Mouse (Mus musculus): ENCODE data around the gene Gpr15. TPM values are rescaled to one million over a fixed set of nuclear protein-coding genes. Genes with fewer than 3 reads are reported as not detected.

The Gpr15 gene
- polyA plus RNA-seq, 1 experiment from 2014 or later: not detected

DNA sequence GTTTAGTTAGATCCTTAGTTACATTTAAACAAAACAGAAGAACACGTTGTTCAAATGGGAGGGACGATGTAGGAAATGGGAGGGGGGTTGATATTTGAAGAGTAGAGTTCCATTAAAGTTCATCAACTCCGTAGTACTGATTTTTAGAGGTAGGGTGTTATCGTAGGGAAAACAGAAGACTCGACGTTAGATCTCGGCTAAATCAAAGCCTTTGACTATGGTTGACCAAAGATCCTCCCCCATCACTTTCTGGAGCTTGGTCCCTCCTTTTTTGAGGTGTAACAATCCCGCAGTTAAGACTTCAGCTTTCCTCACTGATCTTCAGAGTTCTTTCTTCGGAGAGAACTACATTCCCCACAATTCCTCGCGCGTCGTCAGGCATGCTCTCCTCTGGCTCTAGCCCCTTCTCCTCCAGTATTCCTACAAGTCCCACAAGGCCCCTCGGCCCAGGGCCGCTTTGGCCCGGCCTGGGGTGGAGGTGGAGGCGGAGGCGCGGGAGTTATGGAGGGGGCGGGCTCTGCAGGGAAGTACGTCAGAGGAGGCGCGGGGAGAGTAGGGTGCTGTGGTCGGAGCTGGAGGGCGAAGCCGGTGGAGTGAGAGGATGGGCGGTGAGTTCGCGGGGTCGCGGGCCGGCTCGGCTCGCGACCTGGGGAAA lies 8.7 kb upstream of the Gpr15 start, which contains the start of gene Cldnd1:
TSS of gene Cldnd1 (plus strand) at position 434 of the 655 bp plus-strand sequence.
- peaks cover 3% of the 10 kb centered on the region; the same call in 1 of the 2 replicates for H3K4me1 ChIP-seq (ENCODE audit: control insufficient read depth, insufficient read depth, low read length)
- peak within 1 kb of the TSS; percentile 58 for H3K4me2 ChIP-seq (replicated peaks; ENCODE audit: low read depth, low read length)
- H3K36me3 ChIP-seq (ENCODE audit: control insufficient read depth, insufficient read depth, low read length): peaks cover 15% of the 10 kb centered on the region; the same call in 1 of the 2 replicates
- H3K4me3 ChIP-seq (ENCODE audit: low read depth, low read length): peak within 1 kb of the TSS; percentile 78
- peak within 1 kb of the TSS; percentile 68 for H3K9ac ChIP-seq (replicated peaks; ENCODE audit: low read depth, low read length)
- peak within 1 kb of the TSS; percentile 75 for H3K27ac ChIP-seq (ENCODE audit: low read length)
- H3K27me3 ChIP-seq (ENCODE audit: control insufficient read depth, insufficient read depth, low read length): no peaks in the 10 kb centered on the region
- ATAC-seq (ENCODE audit: insufficient number of reproducible peaks, insufficient read depth, low FRiP score, low read depth): peak; percentile 100
- no peaks in the 10 kb centered on the region for H3K9me3 ChIP-seq (ENCODE audit: control insufficient read depth, low read depth, low read length)
- WGBS: 1% methylated on average over 28 of the region's 35 CpGs

DNA sequence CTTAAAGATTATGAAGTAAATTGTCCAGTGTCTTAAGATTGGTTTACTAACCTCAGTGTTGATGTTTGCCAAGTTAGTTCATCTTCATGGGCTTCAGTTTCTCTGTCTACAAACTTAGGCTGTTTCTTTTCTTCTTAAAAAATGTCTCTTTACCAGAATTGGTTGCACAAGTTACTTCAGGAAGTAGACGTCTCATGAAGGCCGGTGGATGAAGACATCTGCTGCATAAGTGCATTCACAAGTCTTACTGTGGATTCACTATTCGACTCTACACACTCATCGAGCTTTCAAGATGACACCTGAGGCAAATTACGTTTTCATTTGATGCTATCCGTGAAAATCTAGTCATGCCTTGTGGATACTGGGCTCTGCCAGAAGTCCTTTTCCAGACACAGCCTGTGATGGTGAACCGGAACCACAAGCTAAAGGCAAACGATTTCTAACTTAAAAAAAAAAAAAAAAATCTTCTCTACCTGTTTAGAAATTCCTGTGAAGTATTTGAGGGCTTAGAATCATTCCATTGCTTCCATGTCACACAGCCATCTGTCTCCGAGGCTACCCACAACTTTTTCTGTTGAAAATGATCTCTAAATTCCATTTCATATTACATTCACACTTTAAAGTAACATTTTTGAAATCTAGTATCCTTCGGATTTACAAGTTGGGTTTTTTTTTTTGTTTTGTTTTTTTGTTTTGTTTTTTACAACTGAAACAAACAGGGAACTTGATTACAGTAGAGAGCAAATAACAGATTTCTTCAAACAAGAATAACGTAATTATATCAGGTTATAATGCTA lies 8.0 kb upstream of the Gpr15 start:
- Histone ChIP-seq H3K27ac (ENCODE audit: low read length) (no peak overlapping the region), H3K27me3 (ENCODE audit: control insufficient read depth, insufficient read depth, low read length) (no peaks in the 10 kb centered on the region), H3K9ac (replicated peaks; ENCODE audit: low read depth, low read length) (no peak overlapping the region), H3K9me3 (ENCODE audit: control insufficient read depth, low read depth, low read length) (no peaks in the 10 kb centered on the region), H3K4me3 (ENCODE audit: low read depth, low read length) (peak overlapping the region; percentile 78), H3K36me3 (ENCODE audit: control insufficient read depth, insufficient read depth, low read length) (peaks cover 11% of the 10 kb centered on the region; the same call in 1 of the 2 replicates), H3K4me1 (ENCODE audit: control insufficient read depth, insufficient read depth, low read length) (peaks cover 3% of the 10 kb centered on the region; the same call in 1 of the 2 replicates), H3K4me2 (replicated peaks; ENCODE audit: low read depth, low read length) (peak overlapping the region; percentile 44)
- ATAC-seq (ENCODE audit: insufficient number of reproducible peaks, insufficient read depth, low FRiP score, low read depth): no peak
- WGBS: 77% methylated on average over 11 of the region's 11 CpGs

DNA sequence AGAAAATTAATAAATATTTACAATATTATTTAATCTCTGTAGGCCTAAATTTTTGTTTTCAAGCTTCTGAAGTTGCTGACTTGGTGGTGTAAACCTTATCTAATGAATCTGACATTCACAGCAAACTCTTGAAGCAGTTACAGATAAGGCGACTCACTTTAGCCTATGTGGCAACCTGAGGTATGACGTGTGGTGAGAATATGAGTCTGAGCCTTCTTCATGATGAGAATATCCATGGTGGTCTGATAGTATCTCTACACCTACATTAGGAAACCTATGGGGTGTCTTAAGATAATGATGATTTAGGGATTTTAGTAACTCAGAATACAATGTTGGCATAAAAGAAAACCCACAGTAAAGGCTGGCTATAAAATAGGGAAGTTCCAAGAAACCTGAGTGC lies 3.4 kb upstream of the Gpr15 start:
- WGBS: 81% methylated on average over 2 of the region's 2 CpGs
- H3K27ac ChIP-seq (ENCODE audit: low read length): no peak overlapping the region
- no peaks in the 10 kb centered on the region for H3K27me3 ChIP-seq (ENCODE audit: control insufficient read depth, insufficient read depth, low read length)
- no peak overlapping the region for H3K4me2 ChIP-seq (replicated peaks; ENCODE audit: low read depth, low read length)
- no peak overlapping the region for H3K9ac ChIP-seq (replicated peaks; ENCODE audit: low read depth, low read length)
- ATAC-seq (ENCODE audit: insufficient number of reproducible peaks, insufficient read depth, low FRiP score, low read depth): no peak
- H3K4me3 ChIP-seq (ENCODE audit: low read depth, low read length): no peak overlapping the region
- no peaks in the 10 kb centered on the region for H3K4me1 ChIP-seq (ENCODE audit: control insufficient read depth, insufficient read depth, low read length)
- H3K9me3 ChIP-seq (ENCODE audit: control insufficient read depth, low read depth, low read length): no peaks in the 10 kb centered on the region
- no peaks in the 10 kb centered on the region for H3K36me3 ChIP-seq (ENCODE audit: control insufficient read depth, insufficient read depth, low read length)

DNA sequence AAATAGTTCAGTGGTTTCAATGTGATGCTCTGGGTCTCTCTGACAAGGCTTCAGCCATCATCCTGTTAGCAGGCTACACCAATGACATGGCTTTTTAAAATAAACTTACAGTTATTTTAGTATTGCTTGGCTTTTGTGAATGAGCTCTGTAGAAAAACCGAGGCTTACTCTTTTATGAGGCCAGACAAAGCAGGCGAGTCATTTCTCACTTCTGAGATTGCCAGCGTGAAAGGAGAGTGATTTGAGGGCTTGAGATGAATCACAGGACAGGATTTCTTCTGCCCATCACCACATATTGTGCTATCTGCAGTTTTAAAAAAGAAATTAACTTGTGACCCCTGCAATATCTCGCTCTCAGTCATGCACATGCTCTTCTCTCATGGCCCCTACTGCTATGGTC lies 3.9 kb downstream of the Gpr15 start:
- Histone ChIP-seq H3K27me3 (ENCODE audit: control insufficient read depth, insufficient read depth, low read length) (no peaks in the 10 kb centered on the region), H3K4me2 (replicated peaks; ENCODE audit: low read depth, low read length) (no peak overlapping the region), H3K9ac (replicated peaks; ENCODE audit: low read depth, low read length) (no peak overlapping the region), H3K4me1 (ENCODE audit: control insufficient read depth, insufficient read depth, low read length) (no peaks in the 10 kb centered on the region), H3K27ac (ENCODE audit: low read length) (no peak overlapping the region), H3K9me3 (ENCODE audit: control insufficient read depth, low read depth, low read length) (no peaks in the 10 kb centered on the region), H3K36me3 (ENCODE audit: control insufficient read depth, insufficient read depth, low read length) (no peaks in the 10 kb centered on the region), H3K4me3 (ENCODE audit: low read depth, low read length) (no peak overlapping the region)
- ATAC-seq (ENCODE audit: insufficient number of reproducible peaks, insufficient read depth, low FRiP score, low read depth): no peak
- 59% methylated on average over 4 of the region's 4 CpGs for WGBS

DNA sequence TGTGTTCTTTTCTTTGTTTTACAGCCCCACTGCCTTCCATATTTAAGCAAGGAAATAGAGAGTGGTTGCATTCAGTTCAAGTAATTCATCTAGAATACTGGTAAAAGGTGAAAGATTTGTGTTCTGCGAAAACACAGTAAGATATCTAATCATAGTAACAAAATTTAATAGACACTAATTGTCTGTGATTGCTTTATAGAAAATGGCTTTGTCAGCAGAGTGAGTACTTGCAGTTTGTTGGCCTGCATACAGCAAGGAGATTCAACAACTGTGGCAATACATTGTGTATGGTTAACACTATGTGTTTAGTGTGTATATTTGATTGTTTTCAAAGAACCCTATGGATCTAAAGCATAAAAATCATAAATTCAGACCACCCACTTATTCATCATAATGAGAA lies 5.7 kb downstream of the Gpr15 start:
- Histone ChIP-seq H3K4me1 (ENCODE audit: control insufficient read depth, insufficient read depth, low read length) (no peaks in the 10 kb centered on the region), H3K4me3 (ENCODE audit: low read depth, low read length) (no peak overlapping the region), H3K27me3 (ENCODE audit: control insufficient read depth, insufficient read depth, low read length) (no peaks in the 10 kb centered on the region), H3K27ac (ENCODE audit: low read length) (no peak overlapping the region), H3K36me3 (ENCODE audit: control insufficient read depth, insufficient read depth, low read length) (no peaks in the 10 kb centered on the region), H3K4me2 (replicated peaks; ENCODE audit: low read depth, low read length) (no peak overlapping the region), H3K9ac (replicated peaks; ENCODE audit: low read depth, low read length) (no peak overlapping the region), H3K9me3 (ENCODE audit: control insufficient read depth, low read depth, low read length) (no peaks in the 10 kb centered on the region)
- 85% methylated on average over 1 of the region's 1 CpGs for WGBS
- no peak for ATAC-seq (ENCODE audit: insufficient number of reproducible peaks, insufficient read depth, low FRiP score, low read depth)

DNA sequence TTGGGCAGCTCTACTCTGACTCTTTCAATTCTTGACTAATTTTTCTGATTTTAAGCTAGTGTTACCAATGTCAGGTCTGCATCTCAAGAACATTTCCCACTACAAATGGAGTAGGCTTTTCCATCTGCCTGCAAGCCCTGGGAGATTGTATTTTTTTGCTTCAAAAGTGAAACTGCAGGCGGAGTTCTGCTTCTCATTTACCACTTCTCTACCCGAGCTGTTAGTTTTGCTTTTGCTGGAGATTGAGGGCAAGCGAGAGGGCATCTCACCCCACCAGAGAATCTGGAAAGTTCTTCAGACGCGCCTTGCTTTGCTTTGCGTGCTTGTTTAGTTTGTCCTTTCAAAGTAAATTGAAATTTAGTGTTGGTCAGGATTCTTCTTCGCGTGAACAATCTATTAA lies 6.6 kb downstream of the Gpr15 start:
- Histone ChIP-seq H3K4me3 (ENCODE audit: low read depth, low read length) (no peak overlapping the region), H3K4me2 (replicated peaks; ENCODE audit: low read depth, low read length) (no peak overlapping the region), H3K9ac (replicated peaks; ENCODE audit: low read depth, low read length) (no peak overlapping the region), H3K4me1 (ENCODE audit: control insufficient read depth, insufficient read depth, low read length) (no peaks in the 10 kb centered on the region), H3K27ac (ENCODE audit: low read length) (no peak overlapping the region), H3K9me3 (ENCODE audit: control insufficient read depth, low read depth, low read length) (no peaks in the 10 kb centered on the region), H3K27me3 (ENCODE audit: control insufficient read depth, insufficient read depth, low read length) (no peaks in the 10 kb centered on the region), H3K36me3 (ENCODE audit: control insufficient read depth, insufficient read depth, low read length) (no peaks in the 10 kb centered on the region)
- ATAC-seq (ENCODE audit: insufficient number of reproducible peaks, insufficient read depth, low FRiP score, low read depth): no peak
- 74% methylated on average over 8 of the region's 8 CpGs for WGBS

DNA sequence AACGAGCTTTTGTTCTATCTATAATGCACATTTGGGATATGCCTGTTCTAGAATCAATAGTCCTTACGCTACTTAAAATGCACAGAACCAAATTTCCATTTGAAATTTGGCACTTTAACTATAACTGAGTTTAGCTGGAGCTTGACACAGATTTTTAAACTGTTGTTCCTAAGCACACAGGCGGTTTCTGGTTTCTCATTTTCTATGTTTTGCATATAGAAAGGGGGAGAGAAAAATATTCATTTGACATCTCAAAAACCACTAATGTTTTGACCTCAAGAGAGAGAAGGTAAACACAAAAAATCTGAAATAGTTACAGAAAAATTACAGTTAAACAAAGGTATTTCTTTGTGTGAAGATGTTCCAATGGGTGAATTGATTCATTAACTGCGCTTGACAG lies 9.3 kb downstream of the Gpr15 start:
- no peak overlapping the region for H3K4me3 ChIP-seq (ENCODE audit: low read depth, low read length)
- no peaks in the 10 kb centered on the region for H3K9me3 ChIP-seq (ENCODE audit: control insufficient read depth, low read depth, low read length)
- H3K9ac ChIP-seq (replicated peaks; ENCODE audit: low read depth, low read length): no peak overlapping the region
- no peak overlapping the region for H3K4me2 ChIP-seq (replicated peaks; ENCODE audit: low read depth, low read length)
- no peak for ATAC-seq (ENCODE audit: insufficient number of reproducible peaks, insufficient read depth, low FRiP score, low read depth)
- H3K27me3 ChIP-seq (ENCODE audit: control insufficient read depth, insufficient read depth, low read length): no peaks in the 10 kb centered on the region
- H3K36me3 ChIP-seq (ENCODE audit: control insufficient read depth, insufficient read depth, low read length): no peaks in the 10 kb centered on the region
- 67% methylated on average over 4 of the region's 4 CpGs for WGBS
- no peaks in the 10 kb centered on the region for H3K4me1 ChIP-seq (ENCODE audit: control insufficient read depth, insufficient read depth, low read length)
- H3K27ac ChIP-seq (ENCODE audit: low read length): no peak overlapping the region

DNA sequence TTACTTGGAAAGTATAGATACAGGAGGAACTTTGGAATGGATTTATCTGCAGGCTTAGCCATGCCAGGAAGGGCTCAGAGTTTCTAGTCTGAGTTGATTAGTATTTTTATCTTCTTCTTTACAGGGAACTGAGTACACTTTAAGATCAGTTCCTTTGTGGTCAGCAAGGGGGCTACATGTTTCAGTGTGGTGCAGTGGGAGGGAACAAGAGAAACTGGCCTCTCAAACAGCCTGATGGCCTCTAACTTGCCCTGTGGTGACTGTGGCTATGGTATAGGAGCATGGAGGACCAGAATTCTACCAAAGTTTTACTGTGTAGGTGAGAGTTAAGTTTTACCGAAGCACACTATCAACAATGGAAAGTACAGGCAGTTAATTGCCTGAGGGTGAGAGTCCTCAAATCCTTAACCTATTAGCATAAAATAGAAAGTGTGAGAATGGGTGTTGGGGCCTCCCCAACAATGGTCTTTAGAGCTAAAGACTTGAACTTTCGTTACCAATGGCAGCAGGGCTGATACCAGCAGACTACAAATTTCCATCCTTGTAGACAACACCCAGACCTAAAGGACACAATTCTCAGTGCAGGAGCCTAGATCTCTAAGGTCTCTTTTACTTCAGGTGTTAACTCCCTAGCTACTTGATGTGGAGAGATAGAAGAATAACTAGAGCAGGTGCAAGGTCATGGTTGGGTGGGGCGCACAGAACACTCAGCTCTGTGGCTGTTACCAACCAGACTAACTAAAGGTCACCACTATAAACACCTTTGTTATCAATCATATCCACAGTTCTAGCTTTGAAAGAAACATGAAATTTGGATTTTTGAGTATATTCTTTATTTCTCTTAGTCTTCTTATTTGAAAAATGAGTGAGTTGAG lies 10.0 kb downstream of the Gpr15 start:
- H3K9me3 ChIP-seq (ENCODE audit: control insufficient read depth, low read depth, low read length): no peaks in the 10 kb centered on the region
- no peaks in the 10 kb centered on the region for H3K27me3 ChIP-seq (ENCODE audit: control insufficient read depth, insufficient read depth, low read length)
- H3K36me3 ChIP-seq (ENCODE audit: control insufficient read depth, insufficient read depth, low read length): no peaks in the 10 kb centered on the region
- H3K4me3 ChIP-seq (ENCODE audit: low read depth, low read length): no peak overlapping the region
- no peak overlapping the region for H3K27ac ChIP-seq (ENCODE audit: low read length)
- 0 out of 2 replicates have a peak, but pooled peaks cover under 1% of the 10 kb centered on the region for H3K4me1 ChIP-seq (ENCODE audit: control insufficient read depth, insufficient read depth, low read length)
- no peak for ATAC-seq (ENCODE audit: insufficient number of reproducible peaks, insufficient read depth, low FRiP score, low read depth)
- H3K4me2 ChIP-seq (replicated peaks; ENCODE audit: low read depth, low read length): no peak overlapping the region
- 71% methylated on average over 3 of the region's 3 CpGs for whole genome bisulfite sequencing
- H3K9ac ChIP-seq (replicated peaks; ENCODE audit: low read depth, low read length): no peak overlapping the region
